Mouse (Mus musculus) liver, adult (tissue): Measurements from ENCODE around the gene Plvap.

Experiments used
- GATA4 ChIP-seq: IDR thresholded peaks from 2 replicates; pipeline ENCODE4 v1.6.1; 2014; ENCODE audit warnings: mild to moderate bottlenecking, low read length; ENCODE audit not compliant: insufficient replicate concordance

Gene Plvap

GRCm38 (mm10) chr8:71477196-71477845 lies 34.2 kb downstream of the Plvap start:
- no peak for TF ChIP-seq GATA4

GRCm38 (mm10) chr8:71476099-71476940 lies 35.2 kb downstream of the Plvap start:
- no peak for TF ChIP-seq GATA4

DNA sequence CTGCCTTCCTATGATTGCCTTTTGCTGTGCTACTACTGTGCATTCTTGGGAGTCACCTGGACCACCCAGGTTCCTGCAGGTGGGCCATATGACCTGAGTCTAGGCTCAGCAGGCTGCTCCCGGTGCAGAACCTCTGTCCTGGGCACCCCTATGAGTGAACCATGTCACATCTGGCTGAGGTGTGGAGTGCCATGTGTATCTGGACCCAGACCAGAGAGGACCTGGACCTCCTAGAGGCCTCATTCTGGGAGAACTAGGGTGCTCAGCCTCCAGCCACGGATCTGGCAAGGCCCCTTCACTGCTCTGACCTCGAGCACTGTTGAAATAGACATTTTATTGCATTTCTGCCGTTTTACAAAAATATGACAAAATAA lies 35.9 kb downstream of the Plvap start:
- no peak for TF ChIP-seq GATA4

DNA sequence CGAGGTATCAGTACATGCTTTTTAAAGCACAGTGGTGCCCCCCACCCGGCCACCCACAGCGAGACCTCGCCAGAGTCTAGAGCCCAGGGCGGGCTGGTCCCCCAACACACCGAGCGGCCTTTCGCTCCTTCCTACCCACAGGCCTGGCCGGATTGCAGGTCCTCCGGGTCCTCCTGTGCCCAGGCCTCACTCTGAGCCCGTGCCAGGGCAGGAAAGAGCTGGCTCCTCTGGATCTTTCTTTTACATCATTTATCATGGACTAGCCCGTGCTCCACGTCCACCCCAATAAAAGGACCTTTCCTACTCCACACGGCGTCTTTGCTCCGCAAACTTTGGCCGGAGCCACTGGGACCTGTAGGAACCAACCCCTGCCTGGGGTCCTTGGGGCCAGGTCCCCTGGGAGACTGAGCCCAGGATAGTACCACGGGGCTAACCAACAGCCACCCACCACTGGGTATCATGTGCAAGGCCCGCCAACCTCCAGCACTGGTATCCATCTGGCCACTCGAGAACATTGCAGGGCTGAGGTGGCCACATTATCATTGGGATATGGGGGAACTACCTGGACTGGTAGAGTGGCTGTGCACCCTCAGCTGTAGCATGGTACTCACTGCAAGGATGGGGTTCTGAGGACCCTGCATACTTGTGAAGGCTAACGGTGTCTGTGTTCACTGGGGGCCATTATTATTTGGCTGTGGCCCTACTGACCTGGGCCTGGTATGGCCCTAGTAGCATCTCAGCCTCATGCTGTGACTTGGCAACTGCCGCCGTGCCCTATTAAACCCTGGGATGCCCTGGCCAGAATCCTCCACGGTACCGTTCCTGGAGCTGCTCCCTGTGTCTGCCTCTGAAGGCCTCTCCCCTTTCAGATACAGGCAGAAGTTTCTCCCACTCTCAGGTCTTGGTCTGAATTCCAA lies 36.5 kb downstream of the Plvap start:
- TF ChIP-seq GATA4, result no peak

GRCm38 (mm10) chr8:71474344-71474743 lies 37.2 kb downstream of the Plvap start:
- no peak for TF ChIP-seq GATA4

DNA sequence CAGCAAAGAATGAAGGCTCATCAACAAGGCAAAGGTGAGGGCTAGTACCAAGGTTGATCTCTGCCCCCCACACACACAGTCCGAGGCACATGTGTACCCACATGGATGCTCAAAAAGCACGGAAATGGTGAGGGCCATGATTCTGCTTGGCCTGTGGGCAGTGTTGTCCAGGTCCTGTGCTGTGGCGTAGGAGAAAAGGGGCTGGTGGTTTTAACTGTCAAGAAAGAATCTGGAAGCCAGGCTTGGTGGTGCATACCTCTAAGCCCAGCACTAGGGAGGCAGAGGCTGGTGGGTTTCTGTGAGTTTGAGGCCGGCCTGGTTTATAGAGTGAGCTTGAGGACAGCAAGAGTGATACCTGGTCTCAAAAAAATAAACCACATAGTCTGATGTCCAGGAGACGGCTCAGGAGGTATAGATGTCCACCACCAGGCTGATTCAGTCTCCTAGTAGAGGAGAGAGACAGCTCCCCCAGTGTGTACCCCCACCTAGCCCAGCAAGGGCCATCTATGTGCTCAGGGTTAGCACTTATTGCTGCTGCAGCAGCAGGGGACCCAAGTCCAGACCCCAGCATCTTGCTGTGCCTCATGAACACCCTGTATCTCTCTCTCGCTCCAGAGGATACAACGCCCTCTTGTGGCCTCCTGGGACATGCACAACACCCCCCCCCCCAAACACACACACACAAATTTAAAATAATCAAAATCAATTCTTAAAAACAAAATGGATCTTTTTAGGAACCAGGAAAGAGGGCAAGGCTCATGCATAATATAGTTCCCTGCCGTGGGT lies 38.8 kb downstream of the Plvap start:
- no peak for TF ChIP-seq GATA4

DNA sequence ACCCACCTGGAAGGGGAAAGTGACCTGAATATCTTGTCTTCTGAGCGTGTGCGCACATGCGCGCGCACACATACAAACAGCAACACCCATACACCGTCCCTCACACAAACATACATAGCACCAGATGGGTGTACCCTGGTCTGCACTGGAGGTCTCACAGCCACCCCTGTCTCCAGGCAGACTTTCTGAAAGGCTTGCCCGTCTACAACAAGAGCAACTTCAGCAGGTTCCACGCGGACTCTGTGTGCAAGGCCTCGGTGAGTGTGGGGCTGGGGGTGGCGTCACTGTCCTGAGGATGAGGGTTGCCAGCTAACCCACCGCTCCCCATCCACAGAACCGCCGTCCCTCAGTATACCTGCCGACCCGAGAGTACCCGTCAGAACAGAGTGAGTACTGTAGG lies 39.7 kb downstream of the Plvap start:
- no peak for TF ChIP-seq GATA4

- TF ChIP-seq GATA4, result no peak
Observed at GRCm38 (mm10) chr8:71470913-71471255, 40.7 kb downstream of the Plvap start.

GRCm38 (mm10) chr8:71470146-71470912 lies 41.2 kb downstream of the Plvap start:
- no peak for TF ChIP-seq GATA4

DNA sequence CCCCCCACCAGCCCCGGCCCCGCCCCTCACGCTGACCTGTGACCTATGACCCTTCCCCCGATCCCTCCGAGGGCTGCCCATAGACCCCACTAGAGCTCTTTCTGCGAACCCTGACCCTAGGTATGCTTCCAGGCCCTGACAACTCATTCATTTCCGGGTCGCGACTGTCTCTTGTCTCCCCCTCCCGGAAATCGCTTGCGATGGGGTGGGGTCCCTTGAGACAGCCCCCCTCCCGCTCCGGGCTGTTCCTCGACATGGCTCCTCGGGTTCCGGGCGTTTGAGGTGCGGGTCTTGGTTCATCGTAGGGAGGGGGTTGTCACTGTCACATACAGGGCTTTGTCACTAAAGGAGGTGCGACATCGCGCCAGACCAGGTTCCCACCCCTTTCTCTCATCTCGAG lies 42.1 kb downstream of the Plvap start:
- no peak for TF ChIP-seq GATA4

DNA sequence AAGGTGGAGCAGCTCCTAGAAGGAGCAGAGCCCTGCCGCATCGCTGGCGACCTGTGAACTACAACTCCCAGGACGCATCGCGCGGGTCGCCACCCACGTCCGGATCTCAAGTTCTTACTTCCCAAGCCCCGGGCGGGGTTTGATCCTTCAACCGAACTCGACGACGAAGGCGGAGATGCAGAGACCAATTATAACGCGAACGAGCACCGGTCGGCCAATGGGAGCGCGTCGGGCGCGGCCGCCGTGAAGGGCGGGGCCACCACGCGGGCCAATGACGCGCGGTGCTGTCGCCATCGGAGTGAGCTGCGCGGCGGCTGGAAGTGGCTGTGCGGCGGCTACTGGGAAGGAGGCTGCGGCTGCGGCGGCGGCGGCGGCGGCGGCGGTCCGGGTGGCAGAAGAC lies 42.6 kb downstream of the Plvap start, which contains the start of gene Dda1:
Dda1 (plus strand) TSS at position 284 of the 400 bp plus-strand sequence.
- no peak for TF ChIP-seq GATA4

GRCm38 (mm10) chr8:71468001-71468400 lies 43.6 kb downstream of the Plvap start:
- TF ChIP-seq GATA4, result no peak

GRCm38 (mm10) chr8:71467201-71467600 lies 44.4 kb downstream of the Plvap start:
- TF ChIP-seq GATA4, result no peak

- TF ChIP-seq GATA4, result no peak
Observed at GRCm38 (mm10) chr8:71466198-71466597, 45.4 kb downstream of the Plvap start.
